Mouse (Mus musculus) ES-Bruce4 (cell line): ENCODE results near the gene Msrb3. TPM values are rescaled to one million over a fixed set of nuclear protein-coding genes. Genes with fewer than 3 reads are reported as not detected.

Experiments used
- H3K27ac ChIP-seq: 2 replicates; pipeline ENCODE4 v1.5.1; 2012; ENCODE audit warnings: low read length, inconsistent platforms; ENCODE audit not compliant: insufficient read depth
- H3K27me3 ChIP-seq: 2 replicates; pipeline ENCODE4 v1.6.1; 2012; ENCODE audit warnings: mild to moderate bottlenecking, low read length, inconsistent platforms; ENCODE audit not compliant: control insufficient read depth, poor library complexity, insufficient read depth, severe bottlenecking
- H3K36me3 ChIP-seq: 2 replicates; pipeline ENCODE4 v1.6.1; 2012; ENCODE audit warnings: inconsistent platforms, mild to moderate bottlenecking, low read length, moderate library complexity; ENCODE audit not compliant: control insufficient read depth, poor library complexity, insufficient read depth, severe bottlenecking
- H3K4me1 ChIP-seq: one replicate; pipeline ENCODE4 v1.8.1; 2011; ENCODE audit warnings: low read length; ENCODE audit not compliant: control insufficient read depth, insufficient read depth
- H3K4me3 ChIP-seq: 2 replicates; pipeline ENCODE4 v1.5.1; 2011; ENCODE audit warnings: low read depth, mild to moderate bottlenecking, low read length
- H3K9ac ChIP-seq: 2 replicates; pipeline ENCODE4 v1.6.1; 2012; ENCODE audit warnings: low read depth, mild to moderate bottlenecking, inconsistent platforms; ENCODE audit not compliant: poor library complexity, severe bottlenecking
- H3K9me3 ChIP-seq: replicated peaks from 2 replicates; pipeline ENCODE4 v1.6.1; 2012; ENCODE audit warnings: mild to moderate bottlenecking, low read length, inconsistent platforms; ENCODE audit not compliant: control insufficient read depth, poor library complexity, insufficient read depth, severe bottlenecking
- CTCF ChIP-seq: IDR thresholded peaks from one replicate; pipeline ENCODE4 v1.8.1; 2011; ENCODE audit warnings: low read depth, low read length
- EP300 ChIP-seq: IDR thresholded peaks from 2 replicates; pipeline ENCODE4 v1.6.1; 2011; ENCODE audit warnings: low read depth, low read length; ENCODE audit not compliant: insufficient read depth
- POLR2A ChIP-seq: IDR thresholded peaks from one replicate; pipeline ENCODE4 v1.8.1; 2011; ENCODE audit warnings: low read length; ENCODE audit not compliant: insufficient read depth
- polyA plus RNA-seq: library from polyadenylated mRNA; stranded (reverse); fragments of >200 nt; gene quantifications from 2 replicates; pipeline ENCODE4 v1.2.4, GENCODE M21; 2011; ENCODE audit warnings: low read depth; ENCODE audit not compliant: missing spikeins, insufficient read depth, insufficient read length

The Msrb3 gene
- polyA plus RNA-seq, 1 experiment: 2.6 TPM

DNA sequence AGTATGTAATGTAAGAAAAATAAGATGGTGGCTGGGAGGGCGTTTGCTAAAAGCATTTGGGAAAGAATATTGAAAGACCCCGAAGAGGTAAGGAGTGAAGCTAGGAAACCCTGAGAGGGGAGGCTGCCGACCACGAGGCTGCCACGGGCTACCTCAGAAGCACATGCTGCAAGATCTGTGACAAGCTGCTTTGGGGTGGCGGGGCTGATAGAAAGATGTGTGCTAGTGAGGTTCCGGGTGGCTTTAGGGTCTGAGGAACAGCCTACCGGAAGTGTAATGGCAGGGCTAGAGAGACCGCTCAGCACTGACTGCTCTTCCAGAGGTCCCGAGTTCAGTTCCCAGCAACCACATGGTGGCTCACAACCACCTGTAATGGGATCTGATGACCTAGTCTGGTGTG is 5.8 kb upstream of the Msrb3 start:
- no peaks in the 10 kb centered on the region for H3K4me1 ChIP-seq
- H3K27me3 ChIP-seq: no peaks in the 10 kb centered on the region

GRCm38 (mm10) chr10:120903843-120904468 is 5.1 kb upstream of the Msrb3 start:
- Histone ChIP-seq H3K4me1 (no peaks in the 10 kb centered on the region), H3K27ac (no peak overlapping the region), H3K27me3 (no peaks in the 10 kb centered on the region), H3K36me3 (no peaks in the 10 kb centered on the region), H3K4me3 (no peak overlapping the region), H3K9ac (no peak overlapping the region), H3K9me3 (no peaks in the 10 kb centered on the region)
- TF ChIP-seq EP300 (no peak), CTCF (no peak)

More for the DNA sequence above, 5.8 kb upstream of the Msrb3 start:
- Histone ChIP-seq H3K27ac (no peak overlapping the region), H3K9me3 (no peaks in the 10 kb centered on the region), H3K36me3 (no peaks in the 10 kb centered on the region), H3K9ac (no peak overlapping the region), H3K4me3 (no peak overlapping the region)
- TF ChIP-seq CTCF (no peak), EP300 (no peak), POLR2A (no peak)

DNA sequence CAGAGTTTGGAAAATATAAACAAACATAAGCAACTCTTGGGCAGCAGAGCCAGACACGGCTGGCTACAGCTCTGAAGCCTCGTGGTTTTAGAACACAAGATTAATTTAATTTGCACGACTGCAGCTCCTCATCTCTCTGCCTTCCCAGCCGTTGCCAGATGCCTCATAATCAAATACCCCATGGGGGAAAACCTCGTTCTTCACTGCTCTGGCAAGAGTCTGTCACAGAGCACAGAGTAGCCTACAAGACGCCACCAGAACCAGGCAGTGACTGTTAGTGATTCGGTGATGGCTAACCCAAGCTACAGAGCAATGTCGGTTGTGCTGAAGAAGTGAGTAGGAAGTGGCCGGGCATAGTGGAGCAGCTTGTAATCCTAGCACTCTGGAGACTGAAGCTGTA is 2.8 kb upstream of the Msrb3 start:
- TF ChIP-seq POLR2A: no peak
- no peak for TF ChIP-seq EP300
- TF ChIP-seq CTCF: no peak
- H3K9ac ChIP-seq: no peak overlapping the region

GRCm38 (mm10) chr10:120900096-120900495 is 1.2 kb upstream of the Msrb3 start:
- no peaks in the 10 kb centered on the region for H3K9me3 ChIP-seq
- peaks cover 8% of the 10 kb centered on the region for H3K27me3 ChIP-seq
- H3K27ac ChIP-seq: no peak overlapping the region
- H3K4me1 ChIP-seq: no peaks in the 10 kb centered on the region
- no peak overlapping the region for H3K4me3 ChIP-seq
- H3K36me3 ChIP-seq: no peaks in the 10 kb centered on the region
- TF ChIP-seq CTCF (no peak), POLR2A (no peak), EP300 (no peak)
- no peak overlapping the region for H3K9ac ChIP-seq

More for the DNA sequence above, 2.8 kb upstream of the Msrb3 start:
- Histone ChIP-seq H3K9me3 (no peaks in the 10 kb centered on the region), H3K4me3 (no peak overlapping the region), H3K4me1 (no peaks in the 10 kb centered on the region), H3K36me3 (no peaks in the 10 kb centered on the region), H3K27ac (no peak overlapping the region), H3K27me3 (peaks cover 8% of the 10 kb centered on the region)

DNA sequence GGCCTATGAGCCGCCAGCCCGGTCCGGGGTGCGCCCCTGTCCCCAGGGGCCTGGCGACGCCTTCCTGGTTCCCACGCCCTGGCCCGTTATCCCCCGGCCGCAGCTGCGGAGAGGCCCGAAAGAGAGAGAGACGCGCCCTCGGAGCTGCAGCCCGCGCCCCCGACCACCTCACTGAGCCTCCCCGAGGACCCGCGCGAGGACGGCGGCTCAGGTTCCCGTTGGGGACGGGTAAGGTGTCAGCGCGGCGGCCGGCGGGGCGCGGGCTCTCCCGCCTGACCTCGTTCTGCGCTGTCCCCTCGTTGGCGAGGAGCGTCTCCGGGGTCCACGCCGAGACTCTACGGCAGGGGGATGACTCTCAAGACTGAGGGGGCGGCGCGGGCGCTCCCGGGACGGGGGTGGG is 544 bp downstream of the Msrb3 start:
- Histone ChIP-seq H3K9ac (peak overlapping the region; percentile 73), H3K27me3 (peaks cover 8% of the 10 kb centered on the region), H3K4me1 (peaks cover 2% of the 10 kb centered on the region), H3K27ac (no peak overlapping the region), H3K4me3 (peak overlapping the region; percentile 73), H3K36me3 (no peaks in the 10 kb centered on the region), H3K9me3 (no peaks in the 10 kb centered on the region)
- no peak for TF ChIP-seq EP300
- no peak for TF ChIP-seq POLR2A
- no peak for TF ChIP-seq CTCF

GRCm38 (mm10) chr10:120895899-120896289 is 3.0 kb downstream of the Msrb3 start:
- H3K4me1 ChIP-seq: peaks cover 2% of the 10 kb centered on the region
- no peak overlapping the region for H3K4me3 ChIP-seq
- H3K27ac ChIP-seq: no peak overlapping the region
- TF ChIP-seq CTCF (no peak), EP300 (no peak), POLR2A (no peak)
- H3K36me3 ChIP-seq: no peaks in the 10 kb centered on the region
- no peak overlapping the region for H3K9ac ChIP-seq
- H3K27me3 ChIP-seq: peaks cover 8% of the 10 kb centered on the region
- H3K9me3 ChIP-seq: no peaks in the 10 kb centered on the region
